Mouse (Mus musculus): Measurements from ENCODE around the gene Hnf1a.

- TF ChIP-seq POLR2A (IDR thresholded peaks at IDR 0.05; ENCODE audit: borderline replicate concordance, control insufficient read depth, low read depth, low read length) (no peak), CTCF (IDR thresholded peaks at IDR 0.05; ENCODE audit: control insufficient read depth, insufficient read depth, low read length) (no peak)
Measured at GRCm38 (mm10) chr5:115013436-115013835, 42.5 kb upstream of the Hnf1a start.
